Mouse (Mus musculus): ENCODE data around the gene Tmed2. TPM values are rescaled to one million over a fixed set of nuclear protein-coding genes. Genes with fewer than 3 reads are reported as not detected.
"Not testable (repeated sequence)": the region's sequence is repeated elsewhere in the genome, so short reads cannot be mapped to it uniquely, and the experiment has no call there.

The Tmed2 gene
- polyA plus RNA-seq, 1 experiment from 2014 or later = 508 TPM

DNA sequence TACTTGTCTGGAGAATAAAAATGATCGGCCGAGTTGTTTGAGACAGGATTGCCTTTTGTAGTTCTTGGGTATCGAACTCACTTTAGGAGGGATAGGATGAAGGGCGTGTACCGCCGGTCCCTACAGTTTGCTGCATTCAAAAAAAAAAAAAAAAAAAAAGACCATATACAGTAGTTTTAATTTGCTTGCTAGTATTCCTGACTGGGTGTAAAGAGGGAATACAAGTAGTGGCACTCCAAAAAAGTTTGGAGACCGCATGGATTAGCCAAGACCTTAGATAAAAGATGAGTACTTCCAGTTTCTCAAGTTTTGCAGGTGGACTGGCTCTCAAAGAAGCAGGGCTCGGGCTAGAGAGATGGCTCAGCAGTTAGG lies 1.1 kb downstream of the Tmed2 start:
- peak overlapping the region; percentile 76 for H3K27ac ChIP-seq
- WGBS = 12% methylated on average over 8 of the region's 8 CpGs
- peaks cover 4% of the 10 kb centered on the region; the same call in 1 of the 2 replicates for H3K27me3 ChIP-seq
- H3K36me3 ChIP-seq = peaks cover 41% of the 10 kb centered on the region
- peak overlapping the region; percentile 82 for H3K4me2 ChIP-seq
- H3K4me1 ChIP-seq = peaks cover 15% of the 10 kb centered on the region
- no peaks in the 10 kb centered on the region for H3K9me3 ChIP-seq
- peak overlapping the region; percentile 97 for H3K9ac ChIP-seq
- ATAC-seq (ENCODE audit: insufficient number of reproducible peaks, insufficient read depth, low FRiP score, low TSS enrichment, low read depth) = no peak
- peak overlapping the region; percentile 82 for H3K4me3 ChIP-seq

DNA sequence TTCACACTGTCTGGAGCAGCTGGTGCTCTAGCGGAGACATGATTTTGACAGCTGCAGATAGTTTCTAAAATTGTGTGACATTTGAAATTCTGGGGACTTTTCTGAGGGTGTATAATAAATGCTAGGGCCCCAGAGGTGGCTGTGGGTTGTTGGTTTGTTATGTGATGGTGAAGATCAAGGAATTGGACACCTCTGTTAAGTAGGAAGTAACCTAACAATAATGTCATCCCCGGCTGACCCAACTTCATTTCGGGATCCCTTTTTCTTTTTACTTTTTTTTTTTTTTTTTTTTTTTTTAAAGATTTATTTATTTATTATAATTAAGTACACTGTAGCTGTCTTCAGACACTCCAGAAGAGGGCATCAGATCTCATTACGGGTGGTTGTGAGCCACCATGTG lies 10.2 kb downstream of the Tmed2 start:
- not testable (repeated sequence) for H3K9me3 ChIP-seq; H3K27ac ChIP-seq; ATAC-seq (ENCODE audit: insufficient number of reproducible peaks, insufficient read depth, low FRiP score, low TSS enrichment, low read depth); H3K4me3 ChIP-seq; H3K4me2 ChIP-seq; H3K9ac ChIP-seq; H3K27me3 ChIP-seq
- H3K4me1 ChIP-seq = peaks cover 14% of the 10 kb centered on the region
- 84% methylated on average over 4 of the region's 4 CpGs for WGBS
- H3K36me3 ChIP-seq = peaks cover 50% of the 10 kb centered on the region

DNA sequence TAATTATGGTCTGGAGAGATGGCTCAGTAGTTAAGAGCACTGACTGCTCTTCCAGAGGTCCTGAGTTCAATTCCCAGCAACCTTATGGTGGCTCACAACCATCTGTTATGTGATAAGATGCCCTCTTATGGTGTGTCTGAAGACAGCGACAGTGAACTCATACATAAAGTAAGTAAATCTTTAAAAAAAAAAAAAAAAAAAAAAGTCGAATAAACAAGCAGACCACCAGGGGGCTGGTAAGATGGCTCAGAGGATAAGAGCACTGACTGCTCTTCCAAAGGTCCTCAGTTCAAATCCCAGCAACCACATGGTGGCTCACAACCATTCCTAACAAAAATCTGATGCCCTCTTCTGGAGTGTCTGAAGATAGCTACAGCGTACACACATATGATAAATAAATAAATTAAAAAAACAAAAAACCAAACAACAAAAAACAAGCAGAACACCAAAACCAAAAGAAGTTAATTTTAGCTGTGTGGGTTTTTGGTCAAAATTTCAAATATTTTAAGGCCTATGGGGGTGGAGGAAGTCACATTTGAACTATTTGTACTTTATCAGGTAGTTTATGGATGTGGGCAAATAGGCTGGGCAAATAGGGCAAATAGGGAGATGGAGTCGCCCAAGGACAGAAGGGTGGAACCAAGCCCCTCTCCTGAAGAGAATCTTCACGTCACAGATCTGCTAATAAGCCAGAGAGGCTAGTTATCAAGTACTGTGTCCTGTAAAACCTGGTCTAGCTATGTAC lies 11.0 kb downstream of the Tmed2 start:
- Histone ChIP-seq H3K36me3 (peaks cover 48% of the 10 kb centered on the region), H3K4me1 (peaks cover 14% of the 10 kb centered on the region), H3K4me2 (peak overlapping the region; percentile 78), H3K4me3 (peak overlapping the region; percentile 90), H3K27ac (peak overlapping the region; percentile 85; the same call in 1 of the 2 replicates), H3K9ac (peak overlapping the region; percentile 80)
- H3K27me3 ChIP-seq; ATAC-seq (ENCODE audit: insufficient number of reproducible peaks, insufficient read depth, low FRiP score, low TSS enrichment, low read depth); H3K9me3 ChIP-seq: not testable (repeated sequence)
- WGBS = 30% methylated on average over 5 of the region's 5 CpGs

DNA sequence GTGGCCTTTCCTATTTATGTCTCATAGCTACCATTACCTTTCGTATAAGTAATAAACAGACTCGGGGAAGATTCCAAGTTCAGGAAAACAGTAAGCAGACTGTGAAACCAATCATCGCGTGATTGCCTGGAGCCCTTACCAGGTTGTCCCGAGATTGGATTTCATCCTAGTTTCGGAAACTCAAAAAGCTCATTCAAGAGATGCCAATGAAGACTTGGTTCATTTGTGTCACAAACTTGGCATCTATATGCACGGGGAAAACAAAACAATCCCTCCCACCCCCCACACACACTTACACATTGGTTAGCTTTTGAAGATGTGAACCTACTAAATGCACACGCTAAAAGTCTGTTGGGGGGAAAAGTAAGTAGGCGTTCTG lies 11.6 kb downstream of the Tmed2 start:
- Histone ChIP-seq H3K9me3 (no peaks in the 10 kb centered on the region), H3K9ac (peak overlapping the region; percentile 80), H3K27me3 (no peaks in the 10 kb centered on the region), H3K27ac (peak overlapping the region; percentile 85; the same call in 1 of the 2 replicates), H3K4me3 (peak overlapping the region; percentile 90), H3K4me1 (peaks cover 14% of the 10 kb centered on the region), H3K4me2 (peak overlapping the region; percentile 78), H3K36me3 (peaks cover 49% of the 10 kb centered on the region)
- no peak for ATAC-seq (ENCODE audit: insufficient number of reproducible peaks, insufficient read depth, low FRiP score, low TSS enrichment, low read depth)
- WGBS = 6% methylated on average over 9 of the region's 9 CpGs

DNA sequence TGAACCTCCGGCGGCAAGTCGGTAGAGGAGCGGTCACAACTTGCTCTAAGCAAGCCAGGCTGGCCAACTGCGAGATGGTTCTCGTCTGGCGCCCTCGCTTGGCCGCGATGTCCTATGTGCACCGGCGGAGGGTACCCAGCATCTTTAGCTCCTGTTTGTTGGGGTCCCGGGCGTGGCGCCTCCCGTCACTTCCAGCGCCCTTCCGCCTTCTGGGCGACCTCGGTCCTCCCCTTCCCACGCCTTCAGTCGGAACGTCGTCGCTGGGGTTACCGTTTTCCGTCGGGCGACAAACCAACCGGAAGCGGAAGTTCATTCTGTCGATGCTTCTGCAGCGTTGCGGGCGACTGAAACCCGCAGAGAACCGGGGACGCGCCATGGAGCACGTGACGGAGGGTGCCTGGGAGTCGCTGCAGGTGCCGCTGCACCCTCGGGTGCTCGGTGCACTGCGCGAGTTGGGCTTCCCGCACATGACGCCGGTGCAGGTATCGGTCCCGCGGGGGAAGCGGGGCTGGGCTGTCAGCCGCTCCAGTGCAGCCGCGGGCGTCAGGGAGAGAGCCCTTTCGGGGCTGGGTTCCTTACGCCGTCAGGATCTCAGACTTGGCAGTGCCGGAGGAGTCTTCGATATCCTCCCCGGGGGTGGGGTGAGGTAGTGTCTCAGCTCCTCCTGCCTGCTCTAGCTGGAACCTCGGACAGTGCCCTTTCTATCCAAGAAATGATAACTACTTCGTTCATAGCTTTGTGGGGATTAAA lies 12.2 kb downstream of the Tmed2 start, which contains the start of gene Ddx55:
TSS of gene Ddx55 (plus strand) at position 307 of the 750 bp plus-strand sequence.
- Histone ChIP-seq H3K4me1 (peaks cover 14% of the 10 kb centered on the region), H3K9me3 (no peaks in the 10 kb centered on the region), H3K9ac (peak within 1 kb of the TSS; percentile 80), H3K4me3 (peak within 1 kb of the TSS; percentile 90), H3K27ac (peak within 1 kb of the TSS; percentile 85), H3K4me2 (peak within 1 kb of the TSS; percentile 78), H3K36me3 (peaks cover 47% of the 10 kb centered on the region), H3K27me3 (no peaks in the 10 kb centered on the region)
- peak; percentile 83 for ATAC-seq (ENCODE audit: insufficient number of reproducible peaks, insufficient read depth, low FRiP score, low TSS enrichment, low read depth)
- WGBS = under 1% methylated on average over 66 of the region's 66 CpGs

DNA sequence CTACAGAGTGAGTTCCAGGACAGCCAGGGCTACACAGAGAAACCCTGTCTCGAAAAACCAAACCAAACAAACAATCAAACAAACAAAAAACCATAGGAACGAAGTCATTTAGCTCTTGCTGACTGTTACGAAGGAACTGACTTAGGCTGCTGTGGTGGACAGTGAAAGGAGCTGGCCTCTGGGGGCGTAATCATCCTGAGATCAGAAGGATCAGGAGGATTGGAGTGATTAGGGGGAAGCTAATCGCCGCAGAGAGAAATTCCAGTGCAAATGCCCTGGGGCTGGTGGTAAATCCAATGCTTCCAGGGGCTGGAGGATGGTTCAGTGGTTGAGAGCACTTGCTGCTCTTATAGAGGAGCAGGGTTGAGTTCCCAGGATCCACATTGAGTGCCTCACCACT lies 13.1 kb downstream of the Tmed2 start:
- Histone ChIP-seq H3K36me3 (peaks cover 47% of the 10 kb centered on the region), H3K4me3 (peak overlapping the region; percentile 90), H3K27me3 (no peaks in the 10 kb centered on the region), H3K4me2 (peak overlapping the region; percentile 78), H3K9me3 (no peaks in the 10 kb centered on the region), H3K27ac (no peak overlapping the region), H3K9ac (peak overlapping the region; percentile 80; the same call in 1 of the 2 replicates), H3K4me1 (peaks cover 14% of the 10 kb centered on the region)
- no peak for ATAC-seq (ENCODE audit: insufficient number of reproducible peaks, insufficient read depth, low FRiP score, low TSS enrichment, low read depth)
- WGBS = 48% methylated on average over 6 of the region's 6 CpGs

DNA sequence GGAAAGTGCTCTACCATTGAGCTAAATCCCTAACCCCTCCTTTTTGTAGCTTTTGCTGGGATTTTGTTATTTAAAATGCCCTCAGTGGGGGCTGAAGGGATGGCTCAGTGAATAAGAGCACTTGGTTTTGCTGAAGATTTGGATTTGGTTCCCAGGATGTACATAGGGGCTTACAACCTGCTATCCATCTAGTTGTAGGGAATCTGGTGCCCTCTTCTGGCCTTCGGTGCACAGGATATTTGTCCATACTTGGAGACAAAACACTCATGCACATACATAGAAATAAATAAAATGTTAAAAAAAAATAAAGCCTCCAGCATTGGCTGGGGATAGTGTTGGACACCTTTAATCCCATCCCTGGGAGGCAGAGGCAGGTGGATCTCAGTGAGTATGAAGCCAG lies 14.7 kb downstream of the Tmed2 start:
- WGBS = 76% methylated on average over 1 of the region's 1 CpGs
- Histone ChIP-seq H3K9ac (no peak overlapping the region), H3K4me2 (no peak overlapping the region), H3K27me3 (no peaks in the 10 kb centered on the region), H3K4me3 (no peak overlapping the region), H3K36me3 (peaks cover 60% of the 10 kb centered on the region), H3K9me3 (no peaks in the 10 kb centered on the region), H3K27ac (no peak overlapping the region), H3K4me1 (peaks cover 14% of the 10 kb centered on the region)
- ATAC-seq (ENCODE audit: insufficient number of reproducible peaks, insufficient read depth, low FRiP score, low TSS enrichment, low read depth) = no peak

DNA sequence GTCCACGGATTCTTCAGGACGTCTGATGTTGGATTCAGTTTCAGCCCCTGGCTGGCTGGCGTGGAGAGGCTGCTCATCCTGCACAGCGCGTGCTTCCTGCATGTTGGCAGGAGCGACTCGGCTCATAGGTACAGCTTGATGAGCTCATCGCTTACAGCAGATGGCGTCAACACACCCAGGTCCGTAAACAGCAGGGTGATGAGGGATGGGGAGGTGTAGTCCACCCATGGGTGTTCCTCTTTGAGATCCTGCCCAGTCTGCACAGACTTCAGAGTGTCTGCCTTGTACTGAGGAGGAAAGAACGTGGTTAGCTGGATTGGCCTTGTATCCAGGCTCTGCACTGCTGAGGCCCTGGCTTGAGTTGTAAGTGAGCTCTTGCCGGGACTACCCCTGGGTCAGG lies 30.6 kb downstream of the Tmed2 start:
- no peak for ATAC-seq (ENCODE audit: insufficient number of reproducible peaks, insufficient read depth, low FRiP score, low TSS enrichment, low read depth)
- Histone ChIP-seq H3K4me1 (no peaks in the 10 kb centered on the region), H3K27me3 (no peaks in the 10 kb centered on the region), H3K9ac (no peak overlapping the region; the same call in 1 of the 2 replicates), H3K9me3 (no peaks in the 10 kb centered on the region), H3K4me2 (no peak overlapping the region), H3K36me3 (peaks cover 99% of the 10 kb centered on the region), H3K4me3 (no peak overlapping the region), H3K27ac (no peak overlapping the region)
- WGBS = 85% methylated on average over 12 of the region's 12 CpGs

DNA sequence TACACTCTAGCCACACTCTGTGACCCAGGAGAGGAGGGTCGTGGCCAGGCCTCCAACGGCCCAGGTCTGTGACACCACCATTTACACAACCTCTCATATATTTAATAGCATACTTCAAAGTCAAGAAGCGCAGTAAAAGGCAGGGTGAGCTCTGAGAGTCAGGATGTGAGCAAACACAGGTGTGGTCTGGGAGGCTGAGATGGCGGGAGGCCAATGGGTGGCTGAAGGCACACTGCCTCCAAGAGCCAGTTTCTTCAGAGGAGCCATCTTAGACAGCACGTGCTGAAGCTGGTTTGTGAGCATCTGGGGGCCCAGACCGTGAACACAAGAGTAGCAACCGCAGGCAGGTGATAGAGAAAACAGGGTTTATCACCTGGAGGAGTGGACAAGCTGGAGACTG lies 35.0 kb downstream of the Tmed2 start:
- 93% methylated on average over 7 of the region's 7 CpGs for WGBS
- peaks cover 68% of the 10 kb centered on the region for H3K36me3 ChIP-seq

DNA sequence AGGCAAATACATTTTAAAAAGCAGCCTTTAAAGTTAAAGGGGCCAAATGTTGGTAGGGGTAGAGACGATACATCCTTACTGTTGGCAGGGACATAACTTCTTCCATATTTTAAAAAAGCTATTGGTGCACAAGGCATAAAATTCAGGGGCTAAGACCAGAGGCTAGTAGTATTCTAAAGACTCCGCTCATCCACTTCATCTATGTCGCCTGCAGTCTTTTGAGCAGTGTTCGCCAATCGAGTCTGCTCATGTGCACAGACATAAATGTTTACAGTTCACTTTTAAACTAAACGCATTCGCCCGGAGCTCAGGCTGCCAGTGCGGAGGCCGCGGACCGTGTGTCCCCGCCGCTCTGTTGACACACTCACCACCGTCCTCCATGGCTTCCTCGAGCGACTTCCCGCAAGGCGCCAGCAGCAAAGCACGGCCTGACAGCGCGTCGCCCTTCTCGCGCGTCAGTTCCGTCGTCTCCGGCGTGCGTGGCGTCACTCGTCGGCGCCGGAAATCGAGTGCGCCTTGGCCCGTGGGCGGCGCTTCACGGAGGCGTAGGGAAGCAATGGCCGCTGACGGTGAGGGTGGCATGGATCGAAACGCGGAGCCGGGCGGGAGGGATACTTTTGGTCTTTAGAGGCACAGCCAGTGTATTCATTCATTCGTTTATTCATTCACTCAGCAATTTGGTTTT lies 38.3 kb downstream of the Tmed2 start, which contains the start of the genes Eif2b1 and Gtf2h3:
TSS of gene Eif2b1 (minus strand) at position 499 of the 685 bp plus-strand sequence.
TSS of gene Gtf2h3 (plus strand) at position 508 of the 685 bp plus-strand sequence.
- ATAC-seq (ENCODE audit: insufficient number of reproducible peaks, insufficient read depth, low FRiP score, low TSS enrichment, low read depth) = peak; percentile 65
- peak within 1 kb of the TSS; percentile 94 for H3K4me2 ChIP-seq
- H3K27me3 ChIP-seq = no peaks in the 10 kb centered on the region
- peaks cover 46% of the 10 kb centered on the region for H3K36me3 ChIP-seq
- H3K4me3 ChIP-seq = peak within 1 kb of the TSS; percentile 72
- 1% methylated on average over 51 of the region's 51 CpGs for WGBS
- peak within 1 kb of the TSS; percentile 18; the same call in 1 of the 2 replicates for H3K27ac ChIP-seq
- peak within 1 kb of the TSS; percentile 80 for H3K9ac ChIP-seq
- H3K4me1 ChIP-seq = peaks cover 25% of the 10 kb centered on the region
- H3K9me3 ChIP-seq = no peaks in the 10 kb centered on the region

More for the DNA sequence above, 35.0 kb downstream of the Tmed2 start:
- H3K27me3 ChIP-seq = no peaks in the 10 kb centered on the region
- H3K4me2 ChIP-seq = no peak overlapping the region
- H3K4me3 ChIP-seq = no peak overlapping the region
- H3K27ac ChIP-seq = no peak overlapping the region
- no peak overlapping the region for H3K9ac ChIP-seq
- peaks cover 22% of the 10 kb centered on the region for H3K4me1 ChIP-seq
- ATAC-seq (ENCODE audit: insufficient number of reproducible peaks, insufficient read depth, low FRiP score, low TSS enrichment, low read depth) = no peak
- no peaks in the 10 kb centered on the region for H3K9me3 ChIP-seq

DNA sequence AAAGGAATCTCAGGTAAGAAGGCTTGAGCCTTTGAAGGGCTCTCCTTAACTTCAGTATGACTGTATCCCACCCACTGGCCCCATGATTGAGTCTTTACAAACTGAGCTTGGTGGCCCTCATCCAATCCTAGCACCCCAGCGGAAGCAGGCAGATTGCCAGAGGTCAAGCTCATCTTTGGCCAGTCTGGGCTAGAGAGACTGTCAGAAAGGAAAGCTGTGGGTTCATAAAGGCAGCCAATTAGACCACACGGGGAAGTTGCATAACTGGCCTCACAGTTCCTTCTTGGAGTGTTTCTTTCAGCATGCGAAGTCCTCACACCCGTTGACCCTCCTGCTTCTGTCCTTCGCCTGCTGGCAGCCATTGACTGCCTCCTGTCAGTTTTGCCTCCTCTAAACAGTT lies 42.0 kb downstream of the Tmed2 start:
- no peak for ATAC-seq (ENCODE audit: insufficient number of reproducible peaks, insufficient read depth, low FRiP score, low TSS enrichment, low read depth)
- Histone ChIP-seq H3K4me1 (peaks cover 23% of the 10 kb centered on the region), H3K27ac (no peak overlapping the region), H3K9ac (no peak overlapping the region), H3K27me3 (no peaks in the 10 kb centered on the region), H3K9me3 (no peaks in the 10 kb centered on the region), H3K36me3 (peaks cover 47% of the 10 kb centered on the region), H3K4me2 (no peak overlapping the region), H3K4me3 (no peak overlapping the region)
- 93% methylated on average over 5 of the region's 5 CpGs for WGBS

Data from embryonic facial prominence, embryonic 13.5 days (tissue).